ENCODE assay signal across 16 mouse cellular contexts in genomic region chr8:28267277-28267676, GRCm38 (mm10).
"Had no signal": no experiment of that assay in that cellular context is flagged by ENCODE, and none has a peak within 500 bp of the region (broad histone marks: within the 10 kb centered on the region; RNA-seq: fewer than 3 reads in every experiment).

No protein-coding gene starts in this region.

- H3K9ac ChIP-seq: neural tube, embryonic 13.5 days; neural tube, embryonic 15.5 days; stomach, embryonic 15.5 days had no signal

- DNase-seq: retina, postnatal 1 day; right cerebral cortex, adult 18-20 months; right cerebral cortex, postnatal 14 days; right cerebral cortex, postnatal 25 days; right cerebral cortex, postnatal 4 days; spleen, adult 18-20 months; thymus, adult 18-20 months; thymus, adult 2 months; thymus, postnatal 14 days; thymus, postnatal 25 days; thymus, postnatal 36 days; thymus, postnatal 4 days had no signal

- H3K4me3 ChIP-seq: neural tube, embryonic 13.5 days; neural tube, embryonic 15.5 days; stomach, embryonic 15.5 days had no signal

- H3K27me3 ChIP-seq: neural tube, embryonic 13.5 days; neural tube, embryonic 15.5 days; stomach, embryonic 15.5 days had no signal

- H3K27ac ChIP-seq: neural tube, embryonic 13.5 days; neural tube, embryonic 15.5 days; stomach, embryonic 15.5 days; stomach, postnatal 0 days had no signal

- H3K9me3 ChIP-seq: neural tube, embryonic 13.5 days; neural tube, embryonic 15.5 days; stomach, embryonic 15.5 days had no signal

- H3K4me1 ChIP-seq: neural tube, embryonic 13.5 days; neural tube, embryonic 15.5 days; stomach, embryonic 15.5 days had no signal

- H3K4me2 ChIP-seq: neural tube, embryonic 13.5 days; neural tube, embryonic 15.5 days; stomach, embryonic 15.5 days had no signal

- H3K36me3 ChIP-seq: neural tube, embryonic 13.5 days; neural tube, embryonic 15.5 days; stomach, embryonic 15.5 days had no signal
